Mouse (Mus musculus) hindbrain, embryonic 16.5 days (tissue): Measurements from ENCODE around the gene Btaf1. TPM values are rescaled to one million over a fixed set of nuclear protein-coding genes. Genes with fewer than 3 reads are reported as not detected.
"Not testable (repeated sequence)": the region's sequence is repeated elsewhere in the genome, so short reads cannot be mapped to it uniquely, and the experiment has no call there.

Source experiments
- ATAC-seq: fragments of 200-750 bp; cut with Nextera tagmentation; 2 replicates; pipeline ENCODE4 v1.8.0; 2017; ENCODE audit warnings: moderate TSS enrichment, moderate library complexity
- H3K27ac ChIP-seq: fragments of 300-500 bp; sonication (generic); 2 replicates; pipeline ENCODE4 v1.5.1; 2014; ENCODE audit warnings: low read depth, mild to moderate bottlenecking, control low read depth, low read length, moderate library complexity
- H3K27me3 ChIP-seq: fragments of 300-500 bp; sonication (generic); replicated peaks from 2 replicates; pipeline ENCODE4 v1.6.1; 2014; ENCODE audit warnings: low read length; ENCODE audit not compliant: control insufficient read depth, insufficient read depth
- H3K36me3 ChIP-seq: fragments of 300-500 bp; sonication (generic); 2 replicates; pipeline ENCODE4 v1.6.1; 2014; ENCODE audit warnings: mild to moderate bottlenecking, low read length, moderate library complexity, mixed read lengths; ENCODE audit not compliant: control insufficient read depth, insufficient read depth
- H3K4me1 ChIP-seq: fragments of 300-500 bp; sonication (generic); 2 replicates; pipeline ENCODE4 v1.6.1; 2014; ENCODE audit warnings: low read depth, low read length; ENCODE audit not compliant: control insufficient read depth, insufficient read depth
- H3K4me2 ChIP-seq: fragments of 300-500 bp; sonication (generic); 2 replicates; pipeline ENCODE4 v1.6.1; 2014; ENCODE audit warnings: mild to moderate bottlenecking, low read length, control low read depth, moderate library complexity
- H3K4me3 ChIP-seq: fragments of 300-500 bp; sonication (generic); 2 replicates; pipeline ENCODE4 v1.5.1; 2014; ENCODE audit warnings: mild to moderate bottlenecking, low read length, control low read depth, moderate library complexity
- H3K9ac ChIP-seq: fragments of 300-500 bp; sonication (generic); 2 replicates; pipeline ENCODE4 v1.6.1; 2014; ENCODE audit warnings: low read depth, mild to moderate bottlenecking, control low read depth, low read length, moderate library complexity
- H3K9me3 ChIP-seq: fragments of 300-500 bp; sonication (generic); 2 replicates; pipeline ENCODE4 v1.6.1; 2014; ENCODE audit warnings: mild to moderate bottlenecking, low read length, moderate library complexity; ENCODE audit not compliant: control insufficient read depth
- WGBS: fragments of 180-500 bp; shearing (Covaris S2); extraction: QIAGEN DNeasy Blood & Tissue Kit; methylation state at CpG from one replicate; pipeline ENCODE4 v1.1.7; 2014; 5-methylcytosine and 5-hydroxymethylcytosine counted together
- polyA plus RNA-seq: library from polyadenylated mRNA; unstranded; fragments of >200 nt; fragmentation: Nextera tagmentation; extraction: Ambion mirVana; gene quantifications from 2 replicates; pipeline ENCODE4 v1.2.1, GENCODE M21; 2015

Gene Btaf1
- polyA plus RNA-seq, 1 experiment from 2014 or later: 6.6 TPM

DNA sequence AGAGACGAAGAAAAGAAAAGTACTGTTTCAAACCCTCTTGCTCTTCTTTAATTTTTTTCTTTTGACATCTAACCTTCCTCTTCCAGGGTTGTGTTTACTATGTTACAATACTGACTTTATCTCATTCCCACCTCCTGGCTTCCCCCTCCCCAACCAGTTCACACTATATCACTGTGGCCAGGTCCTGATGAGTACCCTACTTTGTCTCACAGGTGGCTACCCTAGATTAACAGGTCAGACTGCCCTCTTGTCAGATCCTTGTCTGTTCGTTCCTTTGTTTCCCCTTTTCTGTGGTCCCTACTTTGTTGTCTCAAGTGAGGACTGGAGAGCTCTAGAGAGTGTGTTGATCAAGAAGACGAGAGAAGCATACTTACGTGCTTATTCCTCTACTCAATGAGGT, 10.4 kb downstream of the Btaf1 start:
- Histone ChIP-seq H3K9ac (no peak overlapping the region), H3K36me3 (no peaks in the 10 kb centered on the region), H3K9me3 (no peaks in the 10 kb centered on the region), H3K4me1 (no peaks in the 10 kb centered on the region), H3K27ac (no peak overlapping the region), H3K4me2 (no peak overlapping the region), H3K4me3 (no peak overlapping the region), H3K27me3 (no peaks in the 10 kb centered on the region)
- no peak for ATAC-seq
- 94% methylated on average over 4 of the region's 4 CpGs for WGBS

DNA sequence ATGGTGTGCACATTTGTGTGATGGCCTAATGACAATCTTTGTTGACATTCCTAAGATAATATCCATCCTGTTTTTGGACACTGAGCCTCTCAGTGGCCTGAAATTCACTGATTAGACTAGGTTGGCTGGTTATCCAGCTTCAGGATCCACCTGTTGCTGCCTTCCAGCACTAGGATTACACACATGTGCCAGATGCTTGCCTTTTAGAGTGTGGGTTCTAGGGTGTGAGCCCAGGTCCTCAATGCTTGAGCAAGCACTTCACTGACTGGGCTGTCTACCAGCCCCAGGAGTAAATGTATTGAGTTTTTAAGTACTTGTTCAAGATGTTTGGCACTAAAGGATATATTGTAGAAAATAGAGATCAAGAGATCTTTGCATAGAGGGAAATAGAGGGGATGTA, 12.1 kb downstream of the Btaf1 start:
- H3K27ac ChIP-seq: no peak overlapping the region
- no peaks in the 10 kb centered on the region for H3K9me3 ChIP-seq

DNA sequence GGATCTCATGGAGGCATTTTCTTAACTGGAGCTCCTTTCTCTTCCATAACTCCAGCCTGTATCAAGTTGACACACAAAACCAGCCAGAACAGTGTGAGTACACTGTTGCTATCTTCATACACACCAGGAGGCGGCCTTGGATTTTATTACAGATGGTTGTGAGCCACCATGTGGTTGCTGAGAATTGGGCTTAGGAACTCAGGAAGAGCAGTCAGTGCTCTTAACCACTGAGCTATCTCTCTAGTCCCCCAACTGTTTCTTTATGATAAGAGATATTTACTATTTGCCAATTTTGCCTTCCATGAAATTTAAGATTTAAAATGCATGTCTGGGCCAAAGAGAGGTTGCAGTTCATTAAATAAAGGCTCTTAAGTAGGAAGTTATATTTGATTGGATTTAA, 14.2 kb downstream of the Btaf1 start:
- Histone ChIP-seq H3K4me2 (no peak overlapping the region), H3K36me3 (no peaks in the 10 kb centered on the region), H3K9ac (no peak overlapping the region), H3K27ac (no peak overlapping the region), H3K4me1 (no peaks in the 10 kb centered on the region), H3K27me3 (no peaks in the 10 kb centered on the region), H3K4me3 (no peak overlapping the region), H3K9me3 (no peaks in the 10 kb centered on the region)
- 95% methylated on average over 1 of the region's 1 CpGs for WGBS
- ATAC-seq: no peak

More for the DNA sequence above, 12.1 kb downstream of the Btaf1 start:
- H3K36me3 ChIP-seq: no peaks in the 10 kb centered on the region
- no peak overlapping the region for H3K9ac ChIP-seq
- ATAC-seq: no peak
- H3K4me3 ChIP-seq: no peak overlapping the region
- H3K4me2 ChIP-seq: no peak overlapping the region
- H3K4me1 ChIP-seq: no peaks in the 10 kb centered on the region
- H3K27me3 ChIP-seq: no peaks in the 10 kb centered on the region

DNA sequence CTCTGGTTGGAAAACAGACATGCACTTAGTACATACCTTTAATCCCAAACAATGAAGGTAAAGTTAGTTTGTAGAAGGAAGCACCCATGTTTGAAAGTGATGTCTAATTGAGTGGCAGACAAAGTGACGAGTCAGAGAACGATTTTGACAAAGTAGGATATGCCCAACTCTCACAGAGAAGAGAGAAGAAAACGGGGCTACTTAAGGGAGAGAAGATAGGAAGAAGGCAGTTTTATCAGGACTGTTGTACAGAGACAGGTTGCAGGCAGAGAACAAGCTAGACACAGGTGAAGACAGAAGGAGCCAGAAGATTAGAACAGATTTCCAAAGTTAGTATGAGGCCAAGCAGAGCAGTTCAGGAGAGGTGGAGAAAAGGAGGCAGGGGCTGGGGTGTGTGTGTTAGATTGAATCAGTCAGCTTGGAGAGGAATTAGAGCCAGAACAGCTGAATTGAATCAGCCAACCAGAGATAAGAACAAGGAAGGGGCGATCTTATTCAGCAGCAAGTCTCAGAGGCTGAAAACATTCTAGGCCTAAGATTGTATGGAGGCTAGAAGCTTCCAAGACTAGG, 27.8 kb downstream of the Btaf1 start:
- Histone ChIP-seq H3K27ac (no peak overlapping the region), H3K36me3 (peaks cover 9% of the 10 kb centered on the region), H3K4me1 (no peaks in the 10 kb centered on the region), H3K9me3 (no peaks in the 10 kb centered on the region), H3K4me2 (no peak overlapping the region), H3K4me3 (no peak overlapping the region), H3K9ac (no peak overlapping the region), H3K27me3 (no peaks in the 10 kb centered on the region)
- no peak for ATAC-seq
- WGBS: 78% methylated on average over 4 of the region's 4 CpGs

DNA sequence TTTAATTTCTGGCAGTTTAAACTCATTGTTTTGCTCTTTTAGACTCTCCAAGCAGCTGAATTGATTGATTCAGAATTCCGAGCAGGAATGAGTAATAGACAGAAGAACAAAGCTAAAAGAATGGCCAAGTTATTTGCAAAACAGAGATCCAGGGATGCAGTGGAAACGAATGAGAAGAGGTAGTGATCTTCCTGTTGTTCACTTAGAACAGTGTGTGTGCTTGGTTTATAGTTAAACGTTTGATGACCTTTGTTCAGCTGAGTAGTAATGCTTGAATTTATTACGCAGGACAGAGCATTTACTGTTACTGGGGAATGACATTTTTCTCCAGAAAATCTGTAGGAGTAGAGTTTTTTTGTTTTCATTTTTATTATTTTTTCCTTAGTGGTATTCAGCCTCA, 32.5 kb downstream of the Btaf1 start:
- whole genome bisulfite sequencing: 82% methylated on average over 4 of the region's 4 CpGs
- H3K4me1 ChIP-seq: no peaks in the 10 kb centered on the region
- H3K9ac ChIP-seq: no peak overlapping the region
- H3K4me2 ChIP-seq: no peak overlapping the region
- no peaks in the 10 kb centered on the region for H3K9me3 ChIP-seq
- H3K4me3 ChIP-seq: no peak overlapping the region
- H3K27me3 ChIP-seq: no peaks in the 10 kb centered on the region
- H3K36me3 ChIP-seq: peaks cover 9% of the 10 kb centered on the region
- H3K27ac ChIP-seq: no peak overlapping the region
- ATAC-seq: no peak

DNA sequence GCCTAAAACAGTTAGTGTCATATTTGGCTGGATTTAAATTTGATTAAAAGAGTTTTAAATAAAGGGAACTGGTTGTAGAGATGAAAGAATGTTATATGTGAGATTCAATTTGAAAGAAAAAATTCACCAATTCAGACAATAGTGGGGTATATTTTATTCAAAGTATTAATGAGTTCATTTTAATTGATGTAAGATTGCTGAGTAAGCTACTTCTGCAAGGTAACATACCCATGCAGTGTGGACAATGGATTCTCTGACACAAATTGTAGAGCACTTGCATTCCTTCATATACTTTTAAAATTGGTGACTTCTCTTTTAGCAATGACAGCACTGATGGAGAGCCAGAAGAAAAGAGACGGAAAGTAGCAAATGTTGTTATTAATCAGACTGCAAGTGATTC, 35.4 kb downstream of the Btaf1 start:
- WGBS: 98% methylated on average over 1 of the region's 1 CpGs
- Histone ChIP-seq H3K4me3 (no peak overlapping the region), H3K4me2 (no peak overlapping the region), H3K27me3 (no peaks in the 10 kb centered on the region), H3K9me3 (no peaks in the 10 kb centered on the region), H3K27ac (no peak overlapping the region), H3K4me1 (no peaks in the 10 kb centered on the region), H3K36me3 (peaks cover 15% of the 10 kb centered on the region), H3K9ac (no peak overlapping the region)
- no peak for ATAC-seq

DNA sequence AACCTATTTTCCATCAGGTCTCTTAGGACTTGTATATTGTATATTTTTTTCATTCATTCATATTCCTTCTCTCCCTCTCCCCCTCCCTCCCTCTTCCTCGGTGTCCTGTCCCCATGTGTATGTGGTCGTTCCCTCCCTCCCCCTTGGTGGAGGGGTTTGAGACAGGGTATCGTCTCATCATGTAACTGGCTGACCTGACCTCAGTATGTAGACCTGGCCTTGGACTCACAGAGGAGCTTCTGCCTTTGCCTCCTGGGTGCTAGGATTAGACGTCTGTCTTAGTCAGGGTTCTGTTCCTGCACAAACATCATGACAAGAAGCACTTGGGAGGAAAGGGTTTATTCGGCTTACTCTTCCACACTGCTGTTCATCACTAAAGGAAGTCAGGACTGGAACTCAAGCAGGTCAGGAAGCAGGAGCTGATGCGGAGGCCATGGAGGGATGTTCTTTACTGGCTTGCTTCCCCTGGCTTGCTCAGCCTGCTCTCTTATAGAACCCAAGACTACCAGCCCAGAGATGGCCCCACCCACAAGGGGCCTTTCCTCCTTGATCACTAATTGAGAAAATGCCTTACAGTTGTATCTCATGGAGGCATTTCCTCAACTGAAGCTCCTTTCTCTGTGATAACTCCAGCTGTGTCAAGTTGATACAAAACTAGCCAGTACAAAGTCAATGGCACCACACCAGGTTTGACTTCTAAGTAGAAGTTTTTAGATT, 36.8 kb downstream of the Btaf1 start:
- not testable (repeated sequence) for ATAC-seq
- 85% methylated on average over 6 of the region's 6 CpGs for WGBS
- H3K36me3 ChIP-seq: peaks cover 13% of the 10 kb centered on the region

DNA sequence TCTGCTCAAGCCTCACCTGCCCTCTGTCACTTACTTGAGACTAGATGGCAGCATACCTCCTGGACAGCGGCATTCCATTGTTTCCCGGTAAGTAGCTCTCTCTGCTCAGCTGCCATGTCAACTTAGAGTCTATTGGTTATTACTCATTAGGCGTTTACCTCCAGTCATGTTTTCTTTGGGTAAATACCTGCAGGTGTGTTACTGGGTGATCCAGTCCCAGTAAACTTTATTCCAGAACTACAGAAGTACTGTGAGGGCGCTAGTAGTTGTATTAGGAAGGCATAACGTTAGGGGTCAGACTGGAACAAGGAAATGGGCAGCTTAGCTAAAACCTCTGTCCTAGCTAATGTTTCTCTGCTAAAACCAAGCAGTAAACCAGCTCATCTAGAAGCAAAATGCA, 78.7 kb downstream of the Btaf1 start:
- Histone ChIP-seq H3K27me3 (no peaks in the 10 kb centered on the region), H3K4me1 (no peaks in the 10 kb centered on the region), H3K36me3 (peaks cover 28% of the 10 kb centered on the region), H3K9ac (no peak overlapping the region), H3K27ac (no peak overlapping the region), H3K4me2 (no peak overlapping the region), H3K9me3 (no peaks in the 10 kb centered on the region), H3K4me3 (no peak overlapping the region)
- WGBS: 94% methylated on average over 5 of the region's 5 CpGs
- no peak for ATAC-seq

More for the DNA sequence above, 36.8 kb downstream of the Btaf1 start:
- H3K4me1 ChIP-seq, H3K27me3 ChIP-seq, H3K4me3 ChIP-seq, H3K27ac ChIP-seq, H3K9me3 ChIP-seq, H3K4me2 ChIP-seq, H3K9ac ChIP-seq: not testable (repeated sequence)

DNA sequence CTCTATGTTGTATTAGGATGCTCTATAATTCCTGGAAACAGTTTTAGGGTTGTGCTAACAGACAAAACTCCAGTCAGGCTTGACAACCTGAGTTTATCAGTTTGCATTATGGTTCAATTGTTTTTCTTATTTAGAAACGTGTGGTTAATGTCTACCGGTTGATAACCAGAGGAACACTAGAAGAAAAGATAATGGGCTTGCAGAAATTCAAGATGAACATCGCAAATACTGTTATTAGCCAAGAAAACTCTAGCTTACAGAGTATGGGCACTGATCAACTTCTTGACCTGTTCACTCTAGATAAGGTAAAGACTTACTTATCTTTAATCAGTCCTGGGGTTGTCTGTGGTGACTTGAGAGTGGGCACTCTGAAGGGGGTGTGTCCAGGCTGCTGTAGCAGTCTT, 84.0 kb downstream of the Btaf1 start:
- ATAC-seq: no peak
- Histone ChIP-seq H3K27ac (no peak overlapping the region), H3K36me3 (peaks cover 28% of the 10 kb centered on the region), H3K9ac (no peak overlapping the region), H3K4me1 (no peaks in the 10 kb centered on the region), H3K27me3 (no peaks in the 10 kb centered on the region), H3K4me2 (no peak overlapping the region), H3K9me3 (no peaks in the 10 kb centered on the region), H3K4me3 (no peak overlapping the region)
- WGBS: 94% methylated on average over 3 of the region's 3 CpGs
